Mouse (Mus musculus): ENCODE measurements around the gene Gprc5c. TPM values are rescaled to one million over a fixed set of nuclear protein-coding genes. Genes with fewer than 3 reads are reported as not detected.

Gprc5c gene
- 4.4 and 5.2 TPM in 2 replicates for polyA plus RNA-seq (2012; rRNA removed)

DNA sequence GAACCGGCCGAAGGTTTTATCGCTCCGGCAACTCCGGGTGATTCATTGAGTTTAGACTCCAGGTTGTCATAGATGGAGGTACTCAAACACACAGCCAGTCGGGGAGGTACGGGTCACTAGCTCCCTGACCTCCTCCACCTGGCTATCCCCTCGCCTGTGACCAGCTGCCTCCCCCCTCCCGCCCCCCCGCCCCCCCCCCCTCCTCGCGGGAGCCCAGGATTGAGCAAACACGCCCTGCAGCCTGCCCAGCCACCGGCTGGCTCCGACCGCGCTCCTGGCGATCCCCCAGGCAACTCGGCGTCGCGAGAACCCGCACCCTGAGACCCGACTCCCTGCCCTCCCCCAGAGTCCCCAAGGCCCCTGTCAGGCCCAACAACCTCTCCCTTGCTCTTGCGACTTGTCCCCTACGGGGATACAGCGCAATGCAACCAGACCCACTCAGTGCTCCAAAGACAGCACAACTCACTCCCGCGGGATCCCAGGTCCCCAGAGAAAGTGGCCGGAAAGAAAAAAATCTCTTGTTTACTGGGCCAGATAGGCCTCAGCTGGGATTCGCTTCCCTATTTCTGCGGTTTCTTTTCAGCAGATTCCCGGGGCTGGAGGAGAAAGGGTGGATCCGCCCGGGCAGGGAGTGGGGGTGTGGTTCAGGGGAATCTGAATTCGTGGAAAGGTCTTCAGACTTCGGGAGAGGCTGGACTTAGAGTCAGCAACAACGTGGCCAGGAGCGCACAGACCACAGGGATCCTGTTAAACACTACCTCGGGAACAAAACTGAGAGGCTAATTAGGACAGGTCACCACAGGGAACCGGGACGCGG, at the start of gene Gprc5c:
TSS of gene Gprc5c (plus strand) at position 701 of the 817 bp plus-strand sequence.

DNA sequence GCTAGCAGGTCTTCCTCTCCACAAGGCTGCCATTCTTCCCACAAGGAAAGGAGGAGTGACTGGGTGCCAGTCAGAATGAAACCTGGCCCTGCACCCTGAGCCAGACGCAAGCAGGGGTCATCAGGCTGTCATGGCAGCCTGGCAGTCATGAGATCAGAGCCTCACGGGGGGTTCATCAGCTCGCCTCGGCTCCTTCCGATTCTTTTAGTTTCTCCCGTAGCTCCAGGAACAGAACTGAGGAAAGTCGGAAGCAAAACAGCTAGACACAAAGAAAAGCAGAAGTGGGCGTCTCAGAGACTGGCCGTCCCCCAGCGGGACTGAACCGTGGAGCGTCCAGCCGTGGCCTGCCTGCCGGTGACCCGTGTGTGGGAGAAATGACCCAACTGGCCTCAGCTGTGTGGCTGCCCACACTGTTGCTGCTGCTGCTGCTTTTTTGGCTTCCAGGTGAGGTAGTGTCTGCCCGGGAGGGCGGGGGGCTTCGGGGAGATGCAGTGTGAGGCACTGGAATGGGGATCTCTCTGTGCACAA, 39.1 kb downstream of the Gprc5c start, which contains the start of gene Cd300a:
TSS of gene Cd300a (plus strand) at position 51 of the 528 bp plus-strand sequence.

Other genes with a start within 250 kb of the Gprc5c start
- 1,800 and 1,812 TPM in 2 replicates for gene Rpl38, start 182.6 kb upstream of the Gprc5c start, polyA plus RNA-seq (2012; rRNA removed)
- gene Ttyh2, start 175.7 kb upstream of the Gprc5c start, polyA plus RNA-seq (2012; rRNA removed) = 2.0 and 2.8 TPM in 2 replicates
- gene Dnaic2, start 123.7 kb upstream of the Gprc5c start, polyA plus RNA-seq (2012; rRNA removed) = 0.02 and 0.03 TPM in 2 replicates
- gene Kif19a, start 85.8 kb upstream of the Gprc5c start, polyA plus RNA-seq (2012; rRNA removed) = 0.10 and 0.14 TPM in 2 replicates
- 0.07 TPM in 1 of 2 replicates, not detected in the other for gene Btbd17, start 55.2 kb upstream of the Gprc5c start, polyA plus RNA-seq (2012; rRNA removed)
- gene Gpr142, start 52.2 kb upstream of the Gprc5c start, polyA plus RNA-seq (2012; rRNA removed) = not detected in 2 replicates
- gene Cd300a, start 38.9 kb downstream of the Gprc5c start, polyA plus RNA-seq (2012; rRNA removed) = 1.9 and 2.8 TPM in 2 replicates
- 0.56 and 0.58 TPM in 2 replicates for gene Cd300lb, start 83.2 kb downstream of the Gprc5c start, polyA plus RNA-seq (2012; rRNA removed)
- gene Cd300c, start 118.0 kb downstream of the Gprc5c start, polyA plus RNA-seq (2012; rRNA removed) = 0.08 and 0.09 TPM in 2 replicates
- 0.85 and 1.1 TPM in 2 replicates for gene Cd300ld, start 138.8 kb downstream of the Gprc5c start, polyA plus RNA-seq (2012; rRNA removed)
- 4.0 and 6.0 TPM in 2 replicates for gene Cd300c2, start 150.7 kb downstream of the Gprc5c start, polyA plus RNA-seq (2012; rRNA removed)
- not detected in 2 replicates for gene Cd300ld2, start 165.0 kb downstream of the Gprc5c start, polyA plus RNA-seq (2012; rRNA removed)
- gene Cd300ld4, start 175.9 kb downstream of the Gprc5c start, polyA plus RNA-seq (2012; rRNA removed) = 0.07 TPM in 1 of 2 replicates, not detected in the other
- 0.06 and 0.15 TPM in 2 replicates for gene Cd300ld5, start 186.6 kb downstream of the Gprc5c start, polyA plus RNA-seq (2012; rRNA removed)
- gene Cd300ld3, start 197.3 kb downstream of the Gprc5c start, polyA plus RNA-seq (2012; rRNA removed) = 0.53 and 0.97 TPM in 2 replicates
- 0.50 and 0.73 TPM in 2 replicates for gene Cd300e, start 211.0 kb downstream of the Gprc5c start, polyA plus RNA-seq (2012; rRNA removed)
- gene Rab37, start 240.3 kb downstream of the Gprc5c start, polyA plus RNA-seq (2012; rRNA removed) = 1.6 and 1.8 TPM in 2 replicates

Data from liver, embryonic 14 days (tissue).